Mouse (Mus musculus): ENCODE results near the gene Ermp1.

- TF ChIP-seq TCF12 (IDR thresholded peaks at IDR 0.05; ENCODE audit: insufficient read depth, poor library complexity, severe bottlenecking) (no peak), POLR2A (IDR thresholded peaks at IDR 0.05; ENCODE audit: insufficient read length, low read depth) (no peak), USF1 (IDR thresholded peaks at IDR 0.05; ENCODE audit: low read depth) (no peak), MYOG (IDR thresholded peaks at IDR 0.05; ENCODE audit: control insufficient read depth in 1 of 3, insufficient read depth in 1 of 3, insufficient read length in 2 of 3, low read depth in 2 of 3) (no peak), POLR2AphosphoS2 (IDR thresholded peaks at IDR 0.05; ENCODE audit: insufficient read length, low read depth) (no peak), CEBPB (IDR thresholded peaks at IDR 0.05; ENCODE audit: insufficient read depth, poor library complexity, severe bottlenecking) (no peak), E2F4 (IDR thresholded peaks at IDR 0.05; ENCODE audit: insufficient read depth) (no peak), REST (IDR thresholded peaks at IDR 0.05; ENCODE audit: insufficient read depth, insufficient read length) (no peak), MAX (IDR thresholded peaks at IDR 0.05; ENCODE audit: low read depth) (no peak), SRF (IDR thresholded peaks at IDR 0.05; ENCODE audit: control insufficient read depth, insufficient read length, low read depth) (no peak), MYOD1 (IDR thresholded peaks at IDR 0.05; ENCODE audit: control insufficient read depth in 1 of 3, insufficient read length in 2 of 3, low read depth in 2 of 3) (no peak), TCF3 (IDR thresholded peaks at IDR 0.05; ENCODE audit: insufficient read length, low read depth) (no peak)
These were observed 13.9 kb upstream of the Ermp1 start for GRCm38 (mm10) chr19:29661974-29662580.

All from myocyte (in vitro differentiated cells).